Comparison of ENCODE assay signal across 10 mouse cellular contexts in genomic region chr14:30870206-30871147, GRCm38 (mm10). TPM values are rescaled to one million over a fixed set of nuclear protein-coding genes. Genes with fewer than 3 reads are reported as not detected.
A peak's percentile ranks its signal among the peaks of the same experiment; 100 is the strongest.
DNase-seq lines count a peak whose midpoint lies in the region; ATAC-seq and TF ChIP-seq lines count a peak whose summit lies in the region.
"Had no signal": no experiment of that assay in that cellular context is flagged by ENCODE, and none has a peak within 500 bp of the region (broad histone marks: within the 10 kb centered on the region; RNA-seq: fewer than 3 reads in every experiment).

No protein-coding gene starts in this region.

- DNase-seq in brain, embryonic 14.5 days (ENCODE audit: low read depth), result peak; percentile 2
- DNase-seq in heart, postnatal 14 days, result peak; percentile 48 to 56
- DNase-seq in cerebellum, adult 11-12 months, result no peak
- DNase-seq in cerebellum, adult 9-11 months, result no peak
- DNase-seq in retina, postnatal 1 day, result no peak

- H3K9ac ChIP-seq in embryonic facial prominence, embryonic 12.5 days, result no peak overlapping the region
- no peak overlapping the region for H3K9ac ChIP-seq in liver, embryonic 15.5 days
- H3K9ac ChIP-seq in forebrain, embryonic 15.5 days (replicated peaks), result no peak overlapping the region

- WGBS in embryonic facial prominence, embryonic 12.5 days, result 74% methylated on average over 25 of the region's 25 CpGs
- 59% methylated on average over 25 of the region's 25 CpGs for WGBS in liver, embryonic 15.5 days (ENCODE audit: insufficient replicate concordance)
- WGBS in forebrain, embryonic 15.5 days, result 86% methylated on average over 25 of the region's 25 CpGs

- H3K27me3 ChIP-seq in embryonic facial prominence, embryonic 12.5 days, result no peaks in the 10 kb centered on the region
- no peaks in the 10 kb centered on the region for H3K27me3 ChIP-seq in liver, embryonic 15.5 days
- H3K27me3 ChIP-seq in forebrain, embryonic 15.5 days, result no peaks in the 10 kb centered on the region

- H3K4me1 ChIP-seq in embryonic facial prominence, embryonic 12.5 days, result peaks cover 10% of the 10 kb centered on the region
- H3K4me1 ChIP-seq in liver, embryonic 15.5 days (replicated peaks), result peaks cover 58% of the 10 kb centered on the region
- no peaks in the 10 kb centered on the region for H3K4me1 ChIP-seq in forebrain, embryonic 15.5 days

- intact Hi-C loops in heart, postnatal 14 days (cut with DNase I), result no loop called here

- TF ChIP-seq POLR2A in brain, embryonic 14.5 days (IDR thresholded peaks at IDR 0.05; ENCODE audit: borderline replicate concordance, extremely low read depth, insufficient read depth, insufficient read length, poor library complexity, severe bottlenecking), result no peak

- H3K36me3 ChIP-seq in embryonic facial prominence, embryonic 12.5 days, result peaks cover 49% of the 10 kb centered on the region
- peaks cover 19% of the 10 kb centered on the region for H3K36me3 ChIP-seq in liver, embryonic 15.5 days (replicated peaks)
- H3K36me3 ChIP-seq in forebrain, embryonic 15.5 days, result peaks cover 22% of the 10 kb centered on the region

- H3K9me3 ChIP-seq in embryonic facial prominence, embryonic 12.5 days, result no peaks in the 10 kb centered on the region
- H3K9me3 ChIP-seq in liver, embryonic 15.5 days (replicated peaks), result no peaks in the 10 kb centered on the region
- no peaks in the 10 kb centered on the region for H3K9me3 ChIP-seq in forebrain, embryonic 15.5 days

- TF ChIP-seq CTCF in brain, embryonic 14.5 days (IDR thresholded peaks at IDR 0.05; ENCODE audit: borderline replicate concordance, extremely low read depth, insufficient read depth, insufficient read length), result no peak

- H3K4me3 ChIP-seq in embryonic facial prominence, embryonic 12.5 days, result no peak overlapping the region
- H3K4me3 ChIP-seq in liver, embryonic 15.5 days (replicated peaks), result no peak overlapping the region
- H3K4me3 ChIP-seq in forebrain, embryonic 15.5 days, result no peak overlapping the region
- H3K4me3 ChIP-seq: erythroblast, embryonic 14.5 days had no signal

- no peak for ATAC-seq in embryonic facial prominence, embryonic 12.5 days (ENCODE audit: insufficient number of reproducible peaks, insufficient read depth, low FRiP score, low TSS enrichment)
- ATAC-seq in liver, embryonic 15.5 days (ENCODE audit: insufficient read depth), result no peak
- no peak for ATAC-seq in forebrain, embryonic 15.5 days (replicated peaks)

- H3K4me2 ChIP-seq in embryonic facial prominence, embryonic 12.5 days (replicated peaks), result no peak overlapping the region
- H3K4me2 ChIP-seq in liver, embryonic 15.5 days, result no peak overlapping the region; the same call in 1 of the 2 replicates
- H3K4me2 ChIP-seq in forebrain, embryonic 15.5 days (replicated peaks), result no peak overlapping the region

- H3K27ac ChIP-seq in embryonic facial prominence, embryonic 12.5 days, result peak overlapping the region; percentile 30; the same call in 1 of the 2 replicates
- H3K27ac ChIP-seq in liver, embryonic 15.5 days (replicated peaks), result peak overlapping the region; percentile 67
- H3K27ac ChIP-seq in forebrain, embryonic 15.5 days (replicated peaks), result no peak overlapping the region

RNA-seq across cellular contexts. Expression of gene Mustn1, which starts 8.5 kb away (rescaled TPM):
- polyA plus RNA-seq in brain, embryonic 14.5 days (2012; rRNA removed), result 0.60 and 0.78 TPM in 2 replicates
- polyA plus RNA-seq in embryonic facial prominence, embryonic 12.5 days (2016; fragmentation: Nextera tagmentation; extraction: Ambion mirVana), result 2.5 and 4.3 TPM in 2 replicates
- total RNA-seq in heart, postnatal 14 days (2021), result 10 to 100 TPM; 10.7 to 13.5 TPM
- polyA plus RNA-seq in liver, embryonic 15.5 days (2015; fragmentation: Nextera tagmentation; extraction: Ambion mirVana), result 1.1 and 1.6 TPM in 2 replicates
- polyA plus RNA-seq in forebrain, embryonic 15.5 days (2015; fragmentation: Nextera tagmentation; extraction: Ambion mirVana), result 0.55 and 0.90 TPM in 2 replicates

RNA-seq across cellular contexts. Expression of gene Itih4, which starts 15.8 kb away (rescaled TPM):
- 0.04 and 0.10 TPM in 2 replicates for polyA plus RNA-seq in brain, embryonic 14.5 days (2012; rRNA removed)
- polyA plus RNA-seq in embryonic facial prominence, embryonic 12.5 days (2016; fragmentation: Nextera tagmentation; extraction: Ambion mirVana), result not detected in 2 replicates
- 1 to 10 TPM; 2.7 to 6.5 TPM for total RNA-seq in heart, postnatal 14 days (2021)
- 205 and 267 TPM in 2 replicates for polyA plus RNA-seq in liver, embryonic 15.5 days (2015; fragmentation: Nextera tagmentation; extraction: Ambion mirVana)
- 0.17 TPM in 1 of 2 replicates, not detected in the other for polyA plus RNA-seq in forebrain, embryonic 15.5 days (2015; fragmentation: Nextera tagmentation; extraction: Ambion mirVana)
- total RNA-seq: neutrophil, adult 5-6 weeks had no signal

RNA-seq across cellular contexts. Expression of gene Tmem110, which starts 45.1 kb away (rescaled TPM):
- 23.9 and 28.4 TPM in 2 replicates for polyA plus RNA-seq in brain, embryonic 14.5 days (2012; rRNA removed)
- 39.2 and 41.4 TPM in 2 replicates for polyA plus RNA-seq in embryonic facial prominence, embryonic 12.5 days (2016; fragmentation: Nextera tagmentation; extraction: Ambion mirVana)
- 1 to 10 TPM; 7.6 to 7.7 TPM for total RNA-seq in heart, postnatal 14 days (2021)
- 8.8 and 8.9 TPM in 2 replicates for polyA plus RNA-seq in liver, embryonic 15.5 days (2015; fragmentation: Nextera tagmentation; extraction: Ambion mirVana)
- polyA plus RNA-seq in forebrain, embryonic 15.5 days (2015; fragmentation: Nextera tagmentation; extraction: Ambion mirVana), result 17.3 and 18.0 TPM in 2 replicates

RNA-seq across cellular contexts. Expression of gene Itih3, which starts 53.1 kb away (rescaled TPM):
- polyA plus RNA-seq in brain, embryonic 14.5 days (2012; rRNA removed), result 0.47 and 1.7 TPM in 2 replicates
- polyA plus RNA-seq in embryonic facial prominence, embryonic 12.5 days (2016; fragmentation: Nextera tagmentation; extraction: Ambion mirVana), result 0.28 and 0.46 TPM in 2 replicates
- total RNA-seq in heart, postnatal 14 days (2021), result under 1 TPM; 0.39 to 0.81 TPM
- 434 and 589 TPM in 2 replicates for polyA plus RNA-seq in liver, embryonic 15.5 days (2015; fragmentation: Nextera tagmentation; extraction: Ambion mirVana)
- polyA plus RNA-seq in forebrain, embryonic 15.5 days (2015; fragmentation: Nextera tagmentation; extraction: Ambion mirVana), result 0.38 and 0.53 TPM in 2 replicates
- total RNA-seq: neutrophil, adult 5-6 weeks had no signal

Comparison
In these comparisons a context has a peak if more than half of its experiments do, and no peak if none do; other contexts are left out.
1. DNase-seq: peak in brain, embryonic 14.5 days (single experiment) and heart, postnatal 14 days (2 of 2); none in cerebellum, adult 11-12 months (single experiment), cerebellum, adult 9-11 months (single experiment) and retina, postnatal 1 day (single experiment).
2. RNA of gene Itih4, which starts 15.8 kb away (polyA plus RNA-seq): 205 to 267 TPM in liver, embryonic 15.5 days; 0.04 to 0.10 TPM in brain, embryonic 14.5 days, not detected in embryonic facial prominence, embryonic 12.5 days and 0.17 TPM in forebrain, embryonic 15.5 days; every median in the first group is over 100 times any median in the second.